Mouse (Mus musculus): ENCODE results near the gene Rabl2. TPM values are rescaled to one million over a fixed set of nuclear protein-coding genes. Genes with fewer than 3 reads are reported as not detected.

Gene Rabl2
- polyA plus RNA-seq, 1 experiment from 2014 or later: 76.7 TPM

- no peaks in the 10 kb centered on the region for H3K27me3 ChIP-seq (ENCODE audit: control insufficient read depth, insufficient read depth, low read length)
- no peaks in the 10 kb centered on the region for H3K9me3 ChIP-seq (ENCODE audit: control insufficient read depth, low read length)
- ATAC-seq (replicated peaks; ENCODE audit: low FRiP score) (no peak; the same call in 1 of the 2 replicates), DNase-seq (ENCODE audit: low spot score) (no peak)
- no peaks in the 10 kb centered on the region for H3K36me3 ChIP-seq (ENCODE audit: control insufficient read depth, insufficient read depth, low read length)
- WGBS: 3% methylated on average over 30 of the region's 30 CpGs
- no peaks in the 10 kb centered on the region for H3K4me1 ChIP-seq (replicated peaks; ENCODE audit: control insufficient read depth, insufficient read depth, low read length)
- peak overlapping the region; percentile 76 for H3K4me3 ChIP-seq (ENCODE audit: low read depth, low read length)
- H3K27ac ChIP-seq (ENCODE audit: low read depth, low read length): peak overlapping the region; percentile 62; the same call in 1 of the 2 replicates
- H3K9ac ChIP-seq (ENCODE audit: low read length): peak overlapping the region; percentile 71
- H3K4me2 ChIP-seq (ENCODE audit: low read depth, low read length, severe bottlenecking): peak overlapping the region; percentile 70
These were observed 406 bp downstream of the Rabl2 start for GRCm38 (mm10) chr15:89591317-89591716.

DNA sequence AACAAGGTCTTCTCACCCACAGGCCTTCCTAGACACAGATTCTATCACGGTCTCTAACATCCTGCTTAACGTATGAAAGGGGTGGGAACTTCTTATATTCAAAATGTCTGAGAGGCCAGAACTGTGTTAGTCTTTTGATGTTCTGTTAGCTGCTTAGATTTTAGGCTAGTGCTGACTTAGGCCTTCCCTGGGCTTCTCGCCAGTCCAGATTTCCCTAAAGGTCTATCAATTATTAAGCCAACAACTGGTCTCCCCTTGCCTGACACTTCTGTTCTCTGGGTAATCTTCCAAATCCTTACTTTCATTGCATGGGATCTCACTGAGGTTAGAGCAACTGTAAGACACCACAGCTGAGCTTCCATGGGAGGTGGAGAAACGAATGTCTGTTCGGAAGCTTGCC, 2.6 kb downstream of the Rabl2 start:
- H3K4me2 ChIP-seq (ENCODE audit: low read depth, low read length, severe bottlenecking): no peak overlapping the region
- H3K4me3 ChIP-seq (ENCODE audit: low read depth, low read length): no peak overlapping the region
- H3K9me3 ChIP-seq (ENCODE audit: control insufficient read depth, low read length): no peaks in the 10 kb centered on the region
- no peak for ATAC-seq (replicated peaks; ENCODE audit: low FRiP score)
- no peaks in the 10 kb centered on the region for H3K36me3 ChIP-seq (ENCODE audit: control insufficient read depth, insufficient read depth, low read length)
- DNase-seq (ENCODE audit: low spot score): no peak
- 89% methylated on average over 5 of the region's 5 CpGs for WGBS
- H3K9ac ChIP-seq (ENCODE audit: low read length): no peak overlapping the region
- no peak overlapping the region for H3K27ac ChIP-seq (ENCODE audit: low read depth, low read length)
- H3K4me1 ChIP-seq (replicated peaks; ENCODE audit: control insufficient read depth, insufficient read depth, low read length): no peaks in the 10 kb centered on the region
- H3K27me3 ChIP-seq (ENCODE audit: control insufficient read depth, insufficient read depth, low read length): no peaks in the 10 kb centered on the region

- H3K4me3 ChIP-seq (ENCODE audit: low read depth, low read length): no peak overlapping the region
- no peaks in the 10 kb centered on the region; the same call in 1 of the 2 replicates for H3K36me3 ChIP-seq (ENCODE audit: control insufficient read depth, insufficient read depth, low read length)
- 90% methylated on average over 11 of the region's 11 CpGs for WGBS
- no peak overlapping the region for H3K4me2 ChIP-seq (ENCODE audit: low read depth, low read length, severe bottlenecking)
- H3K27ac ChIP-seq (ENCODE audit: low read depth, low read length): no peak overlapping the region
- DNase-seq (ENCODE audit: low spot score): no peak
- H3K9me3 ChIP-seq (ENCODE audit: control insufficient read depth, low read length): no peaks in the 10 kb centered on the region
- no peak overlapping the region for H3K9ac ChIP-seq (ENCODE audit: low read length)
- no peak for ATAC-seq (replicated peaks; ENCODE audit: low FRiP score)
- no peaks in the 10 kb centered on the region for H3K4me1 ChIP-seq (replicated peaks; ENCODE audit: control insufficient read depth, insufficient read depth, low read length)
- no peaks in the 10 kb centered on the region for H3K27me3 ChIP-seq (ENCODE audit: control insufficient read depth, insufficient read depth, low read length)
These were observed 6.1 kb downstream of the Rabl2 start for GRCm38 (mm10) chr15:89585631-89586030.

DNA sequence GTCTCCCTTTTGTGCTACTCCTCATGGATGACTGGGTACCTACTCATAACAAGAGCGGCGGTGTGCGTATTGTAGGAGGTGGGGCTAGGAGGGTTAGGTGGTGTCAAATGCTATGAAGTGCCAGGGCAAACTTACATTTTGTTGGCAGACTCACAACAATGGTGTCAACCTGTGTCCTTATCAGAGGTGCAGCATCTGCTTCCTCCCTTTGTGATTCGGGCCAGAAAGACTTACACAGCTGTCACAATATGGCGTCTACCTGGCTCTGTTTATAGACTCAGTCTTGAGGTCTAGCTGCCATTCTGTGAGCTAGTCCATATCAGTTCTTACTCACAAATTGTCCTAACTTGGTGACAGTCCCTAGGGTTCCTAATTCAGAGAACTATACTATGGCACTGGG, 6.6 kb downstream of the Rabl2 start:
- ATAC-seq (replicated peaks; ENCODE audit: low FRiP score): no peak
- H3K4me2 ChIP-seq (ENCODE audit: low read depth, low read length, severe bottlenecking): no peak overlapping the region
- H3K27me3 ChIP-seq (ENCODE audit: control insufficient read depth, insufficient read depth, low read length): no peaks in the 10 kb centered on the region
- no peaks in the 10 kb centered on the region; the same call in 1 of the 2 replicates for H3K36me3 ChIP-seq (ENCODE audit: control insufficient read depth, insufficient read depth, low read length)
- no peaks in the 10 kb centered on the region for H3K9me3 ChIP-seq (ENCODE audit: control insufficient read depth, low read length)
- H3K4me1 ChIP-seq (replicated peaks; ENCODE audit: control insufficient read depth, insufficient read depth, low read length): no peaks in the 10 kb centered on the region
- H3K4me3 ChIP-seq (ENCODE audit: low read depth, low read length): no peak overlapping the region
- 88% methylated on average over 5 of the region's 5 CpGs for WGBS
- DNase-seq (ENCODE audit: low spot score): no peak
- H3K9ac ChIP-seq (ENCODE audit: low read length): no peak overlapping the region
- no peak overlapping the region for H3K27ac ChIP-seq (ENCODE audit: low read depth, low read length)

DNA sequence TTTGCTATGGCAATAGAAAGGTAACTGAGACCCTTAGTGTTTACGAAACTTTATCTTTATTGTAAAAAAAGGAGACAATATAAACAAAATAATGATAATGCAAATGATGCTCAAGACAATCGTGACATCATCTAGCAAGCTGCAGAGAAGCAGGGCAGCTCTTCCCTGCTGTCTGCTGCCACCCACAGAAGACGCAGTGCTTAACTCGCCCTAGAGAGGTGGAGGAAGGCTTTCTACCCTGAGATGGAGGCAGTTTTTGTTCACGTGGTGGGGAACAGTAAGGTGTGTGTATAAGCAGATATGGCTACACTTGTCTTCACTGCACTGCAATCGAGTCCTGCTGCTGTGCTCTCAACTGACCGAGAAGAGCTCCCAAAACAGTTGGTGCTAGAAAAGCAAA, 9.2 kb downstream of the Rabl2 start:
- no peak overlapping the region for H3K4me2 ChIP-seq (ENCODE audit: low read depth, low read length, severe bottlenecking)
- H3K36me3 ChIP-seq (ENCODE audit: control insufficient read depth, insufficient read depth, low read length): no peaks in the 10 kb centered on the region; the same call in 1 of the 2 replicates
- no peaks in the 10 kb centered on the region for H3K4me1 ChIP-seq (replicated peaks; ENCODE audit: control insufficient read depth, insufficient read depth, low read length)
- no peaks in the 10 kb centered on the region for H3K27me3 ChIP-seq (ENCODE audit: control insufficient read depth, insufficient read depth, low read length)
- H3K9ac ChIP-seq (ENCODE audit: low read length): no peak overlapping the region
- 90% methylated on average over 7 of the region's 7 CpGs for WGBS
- no peak overlapping the region for H3K27ac ChIP-seq (ENCODE audit: low read depth, low read length)
- no peak for ATAC-seq (replicated peaks; ENCODE audit: low FRiP score)
- no peak for DNase-seq (ENCODE audit: low spot score)
- H3K9me3 ChIP-seq (ENCODE audit: control insufficient read depth, low read length): no peaks in the 10 kb centered on the region
- H3K4me3 ChIP-seq (ENCODE audit: low read depth, low read length): no peak overlapping the region

GRCm38 (mm10) chr15:89572147-89572546, 19.6 kb downstream of the Rabl2 start:
- no peaks in the 10 kb centered on the region for H3K9me3 ChIP-seq (ENCODE audit: control insufficient read depth, low read length)
- H3K27me3 ChIP-seq (ENCODE audit: control insufficient read depth, insufficient read depth, low read length): no peaks in the 10 kb centered on the region
- 75% methylated on average over 8 of the region's 8 CpGs for WGBS
- ATAC-seq (replicated peaks; ENCODE audit: low FRiP score) (no peak), DNase-seq (ENCODE audit: low spot score) (no peak)
- H3K36me3 ChIP-seq (ENCODE audit: control insufficient read depth, insufficient read depth, low read length): no peaks in the 10 kb centered on the region
- no peak overlapping the region for H3K4me3 ChIP-seq (ENCODE audit: low read depth, low read length)
- no peak overlapping the region for H3K9ac ChIP-seq (ENCODE audit: low read length)
- no peak overlapping the region for H3K4me2 ChIP-seq (ENCODE audit: low read depth, low read length, severe bottlenecking)
- no peaks in the 10 kb centered on the region for H3K4me1 ChIP-seq (replicated peaks; ENCODE audit: control insufficient read depth, insufficient read depth, low read length)
- no peak overlapping the region for H3K27ac ChIP-seq (ENCODE audit: low read depth, low read length)

GRCm38 (mm10) chr15:89568114-89568513, 23.6 kb downstream of the Rabl2 start, which contains the start of gene Acr:
Gene Acr (plus strand): TSS chr15:89568326.
- no peaks in the 10 kb centered on the region for H3K27me3 ChIP-seq (ENCODE audit: control insufficient read depth, insufficient read depth, low read length)
- no peak within 1 kb of the TSS for H3K4me3 ChIP-seq (ENCODE audit: low read depth, low read length)
- ATAC-seq (replicated peaks; ENCODE audit: low FRiP score): no peak
- H3K36me3 ChIP-seq (ENCODE audit: control insufficient read depth, insufficient read depth, low read length): no peaks in the 10 kb centered on the region
- H3K9me3 ChIP-seq (ENCODE audit: control insufficient read depth, low read length): no peaks in the 10 kb centered on the region
- DNase-seq (ENCODE audit: low spot score): no peak
- WGBS: 88% methylated on average over 6 of the region's 6 CpGs
- no peak within 1 kb of the TSS for H3K9ac ChIP-seq (ENCODE audit: low read length)
- H3K4me1 ChIP-seq (replicated peaks; ENCODE audit: control insufficient read depth, insufficient read depth, low read length): no peaks in the 10 kb centered on the region
- no peak within 1 kb of the TSS for H3K4me2 ChIP-seq (ENCODE audit: low read depth, low read length, severe bottlenecking)
- no peak within 1 kb of the TSS for H3K27ac ChIP-seq (ENCODE audit: low read depth, low read length)

GRCm38 (mm10) chr15:89559202-89559731, 32.5 kb downstream of the Rabl2 start:
- peaks cover 2% of the 10 kb centered on the region; the same call in 1 of the 2 replicates for H3K4me1 ChIP-seq (replicated peaks; ENCODE audit: control insufficient read depth, insufficient read depth, low read length)
- no peak overlapping the region for H3K27ac ChIP-seq (ENCODE audit: low read depth, low read length)
- H3K9ac ChIP-seq (ENCODE audit: low read length): no peak overlapping the region
- no peak overlapping the region for H3K4me3 ChIP-seq (ENCODE audit: low read depth, low read length)
- peaks cover 29% of the 10 kb centered on the region for H3K27me3 ChIP-seq (ENCODE audit: control insufficient read depth, insufficient read depth, low read length)
- 34% methylated on average over 10 of the region's 10 CpGs for WGBS
- no peaks in the 10 kb centered on the region for H3K9me3 ChIP-seq (ENCODE audit: control insufficient read depth, low read length)
- H3K36me3 ChIP-seq (ENCODE audit: control insufficient read depth, insufficient read depth, low read length): no peaks in the 10 kb centered on the region
- no peak overlapping the region for H3K4me2 ChIP-seq (ENCODE audit: low read depth, low read length, severe bottlenecking)
- ATAC-seq (replicated peaks; ENCODE audit: low FRiP score) (no peak), DNase-seq (ENCODE audit: low spot score) (peak; percentile 51)

GRCm38 (mm10) chr15:89557996-89558390, 33.7 kb downstream of the Rabl2 start:
- peak overlapping the region; percentile 6; the same call in 1 of the 2 replicates for H3K4me3 ChIP-seq (ENCODE audit: low read depth, low read length)
- no peak overlapping the region for H3K9ac ChIP-seq (ENCODE audit: low read length)
- no peak overlapping the region for H3K27ac ChIP-seq (ENCODE audit: low read depth, low read length)
- peak overlapping the region; percentile 33 for H3K4me2 ChIP-seq (ENCODE audit: low read depth, low read length, severe bottlenecking)
- H3K4me1 ChIP-seq (replicated peaks; ENCODE audit: control insufficient read depth, insufficient read depth, low read length): peaks cover 2% of the 10 kb centered on the region; the same call in 1 of the 2 replicates
- no peak for DNase-seq (ENCODE audit: low spot score)
- H3K36me3 ChIP-seq (ENCODE audit: control insufficient read depth, insufficient read depth, low read length): no peaks in the 10 kb centered on the region
- ATAC-seq (replicated peaks; ENCODE audit: low FRiP score): no peak
- peaks cover 29% of the 10 kb centered on the region for H3K27me3 ChIP-seq (ENCODE audit: control insufficient read depth, insufficient read depth, low read length)
- WGBS: 2% methylated on average over 32 of the region's 34 CpGs
- no peaks in the 10 kb centered on the region for H3K9me3 ChIP-seq (ENCODE audit: control insufficient read depth, low read length)
